Mouse (Mus musculus) monocyte, adult 2 months (primary cell): ENCODE measurements around the gene Cntn4.
"Not testable (repeated sequence)": the region's sequence is repeated elsewhere in the genome, so short reads cannot be mapped to it uniquely, and the experiment has no call there.

ENCODE experiments used
- DNase-seq, 2 experiments: peaks; one replicate each; pipeline ENCODE4 v3.0.0; 2022; ENCODE audit warnings: low spot score in 2 of 2, low read depth in 1 of 2

Cntn4 gene

DNA sequence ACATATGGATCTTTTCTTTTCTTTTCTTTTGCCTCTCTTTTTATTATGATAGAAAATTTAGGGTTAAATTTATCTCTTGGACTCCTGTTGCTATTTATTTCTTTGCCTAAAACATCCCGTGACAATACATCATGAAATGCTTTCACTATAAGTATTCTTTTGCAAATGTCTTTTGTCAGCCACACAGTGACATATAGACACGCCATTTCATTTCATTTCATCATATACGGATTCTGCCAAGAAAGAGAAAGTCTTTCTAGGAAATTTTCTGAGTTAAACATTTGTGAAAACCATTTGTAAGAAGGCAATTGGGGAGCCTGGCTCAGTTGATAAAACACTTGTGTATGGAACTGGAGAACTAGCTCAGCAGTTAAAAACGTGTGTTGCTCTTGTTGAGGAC lies 625.0 kb downstream of the Cntn4 start:
- no peak for DNase-seq

DNA sequence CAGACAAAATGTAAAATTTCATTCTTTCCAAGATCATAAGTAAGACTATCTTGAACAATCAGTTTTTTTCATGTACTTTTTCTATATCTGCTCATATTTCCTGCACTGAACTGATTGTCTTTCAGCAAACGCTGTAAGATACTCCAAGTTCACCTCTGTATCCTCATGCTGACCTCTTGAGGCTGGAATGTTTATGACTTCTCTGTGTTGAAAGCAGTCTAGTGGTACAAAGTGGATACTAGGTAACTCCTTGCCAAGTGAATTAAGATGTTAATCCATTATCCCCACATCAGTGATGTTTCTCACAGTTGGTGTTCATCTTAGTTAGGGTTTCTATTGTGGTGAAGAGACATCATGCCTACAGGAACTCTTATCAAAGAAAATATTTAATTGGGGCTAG lies 651.5 kb downstream of the Cntn4 start:
- no peak for DNase-seq

DNA sequence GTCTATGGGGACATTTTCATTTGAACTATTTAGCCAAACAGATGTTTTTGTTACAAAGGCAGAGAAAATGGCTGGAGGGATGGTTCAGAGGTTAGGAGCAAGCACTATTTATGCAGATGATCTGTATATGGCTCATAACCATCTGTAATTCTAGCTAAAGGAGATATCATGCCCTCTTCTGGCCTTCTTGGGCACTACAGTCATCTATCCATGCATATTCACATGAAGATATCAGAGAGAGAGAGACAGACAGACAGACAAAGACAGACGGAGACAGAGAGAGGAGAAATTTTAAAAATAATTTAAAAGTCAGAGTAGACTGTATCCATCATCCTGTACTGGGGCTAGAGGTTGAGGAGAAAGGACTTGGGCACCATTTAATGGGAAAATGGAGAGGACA lies 652.2 kb downstream of the Cntn4 start:
- DNase-seq = no peak

DNA sequence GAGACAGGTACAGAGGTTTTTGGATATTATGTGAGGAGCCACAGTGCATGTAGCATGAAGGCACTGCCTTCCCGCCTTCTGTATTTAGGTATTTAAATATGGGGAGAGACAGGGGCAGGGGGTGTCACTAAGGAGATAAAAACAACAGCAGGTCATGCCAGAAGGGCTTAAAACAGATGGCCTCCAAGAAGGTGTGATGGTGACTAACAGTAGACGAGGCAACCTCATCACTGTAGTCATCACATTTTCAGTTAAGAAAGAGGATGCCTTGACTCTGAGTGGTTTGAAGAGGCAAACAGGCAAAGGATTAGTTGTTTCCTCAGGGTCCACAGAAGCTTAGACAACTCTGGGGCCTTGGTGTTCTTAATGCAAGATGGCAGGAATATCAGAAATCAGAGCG lies 655.0 kb downstream of the Cntn4 start:
- DNase-seq = no peak

DNA sequence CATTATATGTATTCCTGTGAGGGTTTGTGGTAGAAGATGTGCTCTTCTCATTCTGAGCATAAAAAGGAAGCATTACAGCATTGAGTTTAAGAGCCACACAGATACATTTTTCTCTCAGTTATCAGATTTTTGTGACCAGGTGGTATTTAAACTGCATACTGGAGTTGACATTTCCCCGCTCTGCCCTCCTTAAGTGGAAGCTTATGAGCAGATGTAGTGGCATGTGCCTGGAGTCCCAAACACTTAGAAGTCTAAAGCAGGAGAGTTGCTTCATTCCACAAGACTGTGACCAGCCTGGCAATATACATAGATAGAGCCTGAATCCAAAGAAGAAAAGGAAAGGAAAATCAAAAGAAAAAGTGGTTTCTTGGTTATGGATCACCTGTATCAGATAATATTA lies 655.5 kb downstream of the Cntn4 start:
- no peak for DNase-seq

DNA sequence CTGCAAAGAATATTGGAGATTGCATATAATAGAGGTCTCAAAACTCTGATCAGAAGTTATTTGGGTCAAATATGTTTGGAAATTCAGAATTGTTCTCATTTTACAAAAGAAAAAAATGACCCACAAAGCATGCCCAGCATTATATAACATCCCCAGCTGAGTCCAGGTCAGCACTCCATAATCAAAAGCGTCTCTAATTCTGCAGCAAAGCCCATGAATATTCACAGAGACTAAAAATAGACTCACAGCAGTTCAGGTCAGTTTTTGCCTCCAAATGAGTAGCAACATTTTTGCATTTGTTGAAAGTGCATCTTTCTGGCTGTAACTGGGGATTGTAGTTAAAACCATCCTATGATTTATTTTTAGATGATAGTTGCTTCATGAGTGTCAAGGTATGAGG lies 657.6 kb downstream of the Cntn4 start:
- DNase-seq = no peak

DNA sequence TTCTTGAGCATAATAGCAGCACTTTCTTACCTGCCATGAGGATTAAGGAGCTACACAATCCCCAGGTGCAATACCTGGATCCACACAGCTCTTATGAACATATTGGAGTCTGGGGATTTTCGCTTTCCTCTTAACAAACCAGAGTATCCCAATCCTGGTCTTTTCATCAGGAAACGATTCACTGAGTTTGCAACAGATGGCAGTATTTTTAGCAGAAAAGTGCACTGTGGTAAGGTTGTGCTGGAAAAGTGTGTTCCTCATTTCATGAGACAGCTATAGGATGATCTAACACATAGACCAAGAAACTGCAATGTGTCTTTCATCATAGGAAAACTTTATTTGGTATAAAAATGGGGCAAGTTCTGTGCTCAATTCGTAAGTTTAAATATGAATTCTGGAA lies 659.3 kb downstream of the Cntn4 start:
- DNase-seq = no peak

DNA sequence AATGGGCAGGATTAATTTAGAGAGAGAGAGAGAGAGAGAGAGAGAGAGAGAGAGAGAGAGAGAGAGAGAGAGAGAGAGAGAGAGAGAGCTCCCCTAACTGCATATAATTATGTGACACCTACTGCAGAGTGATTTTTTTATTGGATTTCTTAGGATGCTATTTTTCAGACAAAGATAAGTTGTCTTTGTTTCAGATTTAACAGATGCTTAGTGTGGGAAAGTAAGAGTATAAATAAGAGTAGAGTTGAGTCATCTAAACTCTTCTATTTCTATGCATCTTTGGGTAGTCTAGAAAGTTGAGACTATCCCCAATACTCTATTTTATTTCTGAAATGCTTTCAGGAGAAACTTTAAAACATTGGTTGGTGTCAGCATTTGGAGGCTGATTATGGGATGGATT lies 660.4 kb downstream of the Cntn4 start:
- no peak for DNase-seq

DNA sequence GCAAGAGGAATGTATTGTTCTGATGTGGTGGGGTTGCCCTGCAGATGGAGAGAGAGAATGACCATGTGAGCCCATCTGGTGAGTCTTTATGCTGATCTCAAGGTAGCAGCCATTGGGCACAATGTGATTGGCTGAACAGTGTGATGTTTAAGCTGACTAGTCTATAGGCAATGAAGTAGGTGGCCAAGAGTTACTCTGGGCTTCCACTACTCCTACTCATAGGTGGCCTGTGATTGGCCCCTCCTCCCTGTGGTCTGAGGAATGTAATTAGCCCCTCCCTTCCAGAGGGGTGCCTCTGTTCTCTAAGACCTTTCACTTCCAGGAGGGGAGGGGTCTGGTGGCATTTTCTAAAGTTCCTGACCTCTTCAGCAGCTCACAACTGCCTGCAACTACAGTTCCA lies 663.7 kb downstream of the Cntn4 start:
- DNase-seq = no peak

DNA sequence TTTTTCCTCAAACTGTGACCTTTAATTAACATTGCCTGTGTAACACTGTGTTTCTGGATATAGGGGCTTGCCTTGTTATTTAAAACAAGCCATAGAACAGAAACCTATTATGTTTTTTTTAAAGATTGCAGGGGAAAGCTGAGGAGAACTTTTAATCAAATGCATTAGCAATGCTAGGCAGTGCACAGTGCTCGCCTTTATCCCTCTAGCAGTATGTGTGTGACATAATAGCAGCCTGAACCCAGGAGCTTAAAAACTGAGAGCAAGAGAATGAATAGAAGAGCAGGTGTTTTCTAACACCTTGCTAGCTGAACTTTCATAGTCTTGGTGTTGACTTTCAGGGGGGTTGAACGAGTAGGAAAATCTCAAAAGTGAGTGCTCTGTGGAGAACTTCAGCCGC lies 672.6 kb downstream of the Cntn4 start:
- DNase-seq = no peak

DNA sequence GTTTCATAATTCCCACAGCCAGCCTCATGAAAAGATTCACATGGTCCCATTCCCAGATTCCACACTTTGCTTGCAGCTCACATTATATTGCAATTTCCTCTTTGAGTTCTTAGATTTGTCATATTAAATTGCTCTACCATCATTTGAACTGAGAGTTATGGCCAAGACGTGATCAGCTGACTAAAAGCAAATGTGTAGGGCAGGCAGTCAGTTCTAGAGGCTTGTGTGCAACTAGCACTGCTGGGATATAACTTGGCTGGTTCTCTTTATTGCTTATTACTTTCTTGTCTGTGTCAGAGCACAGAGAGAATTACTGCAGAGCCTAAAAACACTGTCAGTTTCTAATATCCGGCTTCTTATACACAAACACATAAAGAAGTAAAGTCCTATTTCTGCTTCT lies 673.9 kb downstream of the Cntn4 start:
- no peak for DNase-seq

DNA sequence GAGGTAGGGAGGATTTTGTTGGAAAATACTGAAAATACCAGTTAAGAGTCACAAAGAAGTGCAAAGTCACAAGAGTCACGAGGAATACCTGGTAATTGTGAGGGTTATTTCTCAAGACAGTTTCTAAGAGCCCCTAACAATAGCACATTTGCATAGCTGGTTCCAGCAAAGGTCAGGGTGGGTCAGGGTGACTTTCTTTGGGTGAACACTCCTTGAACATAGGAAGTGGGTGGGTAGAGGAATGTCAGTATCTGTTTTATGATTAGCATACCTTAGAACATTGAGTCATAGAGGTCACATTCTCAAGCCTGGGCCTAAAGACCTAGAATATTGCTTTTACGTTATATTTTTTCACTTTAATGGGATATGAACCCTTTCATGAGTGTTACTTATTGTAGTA lies 681.3 kb downstream of the Cntn4 start:
- not testable (repeated sequence) for DNase-seq

DNA sequence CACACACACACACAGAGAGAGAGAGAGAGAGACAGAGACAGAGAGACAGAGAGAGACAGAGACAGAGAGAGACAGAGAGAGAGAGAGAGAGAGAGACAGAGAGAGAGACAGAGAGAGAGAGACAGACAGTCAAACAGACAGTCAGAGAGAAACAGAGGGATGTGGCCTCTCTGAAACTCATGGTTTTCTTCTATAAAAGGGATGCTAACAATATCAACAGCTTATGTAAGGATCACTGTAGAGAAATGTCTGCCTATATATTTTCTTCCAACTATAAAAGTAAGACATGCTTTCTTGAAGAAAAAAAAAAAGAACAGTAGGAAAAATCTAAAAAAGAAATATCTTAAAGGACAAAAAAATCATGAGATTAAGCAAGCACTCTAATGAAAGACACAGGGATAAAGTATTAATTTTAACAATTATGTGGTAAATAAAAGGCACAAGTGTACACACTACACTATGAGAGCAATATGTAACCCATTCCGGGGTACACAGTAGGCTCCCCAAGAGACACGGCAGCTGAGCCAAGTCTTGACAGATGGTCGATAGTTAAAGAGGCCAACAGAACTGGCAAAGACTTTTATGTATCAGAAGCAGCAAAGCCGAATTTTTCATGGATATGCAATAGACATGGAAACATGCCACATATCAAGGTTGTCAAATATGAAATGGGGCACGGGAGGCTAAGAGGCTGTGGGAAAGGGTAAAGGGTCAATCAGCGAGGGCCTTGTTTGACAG lies 704.0 kb downstream of the Cntn4 start:
- no peak for DNase-seq

DNA sequence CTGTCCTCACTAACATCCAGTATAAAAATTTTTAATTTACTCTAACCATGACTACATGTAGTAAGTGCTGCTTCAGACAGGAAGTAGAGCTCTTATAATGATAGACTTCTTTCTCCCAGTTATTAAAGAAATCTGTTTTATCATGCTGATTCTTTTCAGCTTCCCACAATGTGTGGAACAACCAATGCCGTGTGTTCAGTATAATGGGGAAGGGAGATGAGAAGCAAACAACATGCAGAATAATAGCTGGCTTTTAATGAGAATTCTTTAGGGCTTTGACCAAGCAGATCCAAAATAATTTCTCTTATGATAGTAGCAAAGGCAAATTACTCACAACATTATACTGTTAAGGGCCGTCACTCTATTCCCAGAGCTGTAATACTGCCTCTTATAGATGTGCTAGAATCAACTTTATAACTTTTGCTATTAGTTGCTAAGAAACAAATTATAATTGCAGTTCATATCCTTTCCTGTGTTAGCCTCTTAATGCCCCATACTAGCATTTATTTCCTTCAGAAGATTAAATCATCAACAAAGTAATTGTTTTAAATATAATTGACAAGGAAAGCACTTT lies 710.5 kb downstream of the Cntn4 start:
- no peak for DNase-seq

DNA sequence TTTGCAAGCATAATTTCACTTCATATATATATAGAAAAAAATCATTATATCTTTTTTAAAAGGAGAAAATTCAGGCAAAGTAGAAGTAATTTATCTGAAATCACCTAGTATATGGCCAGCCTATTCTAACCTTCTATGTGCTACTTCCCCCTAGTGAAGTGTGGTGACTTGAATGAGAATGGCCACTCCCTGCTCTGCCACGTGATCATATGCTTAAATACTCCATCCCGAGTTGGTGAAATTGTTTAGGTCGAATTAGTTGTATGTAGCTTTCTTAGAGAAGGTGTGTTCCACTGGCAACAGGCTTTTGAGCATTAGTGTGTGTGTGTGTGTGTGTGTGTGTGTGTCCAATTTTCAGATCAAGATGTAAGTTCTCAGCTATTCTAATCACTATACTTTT lies 730.6 kb downstream of the Cntn4 start:
- DNase-seq = no peak

DNA sequence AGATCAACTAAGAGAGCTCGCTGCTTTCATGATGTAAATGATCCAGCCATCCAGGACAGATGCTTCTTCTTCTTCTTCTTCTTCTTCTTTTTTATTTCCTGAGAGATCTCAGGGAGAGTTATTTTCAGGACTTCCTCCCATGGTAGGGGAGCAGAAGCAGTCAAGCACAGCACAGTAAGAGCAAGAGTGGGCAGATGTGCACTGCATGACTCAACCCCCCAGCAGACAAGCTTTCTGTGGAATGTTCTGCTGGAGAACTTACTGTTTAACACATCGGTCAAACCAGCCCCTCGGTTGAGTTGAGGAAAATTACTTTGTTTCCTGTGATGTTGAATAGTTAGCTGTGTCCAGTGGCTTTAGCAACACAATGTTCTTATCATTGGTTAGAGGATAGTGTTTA lies 731.2 kb downstream of the Cntn4 start:
- no peak for DNase-seq

DNA sequence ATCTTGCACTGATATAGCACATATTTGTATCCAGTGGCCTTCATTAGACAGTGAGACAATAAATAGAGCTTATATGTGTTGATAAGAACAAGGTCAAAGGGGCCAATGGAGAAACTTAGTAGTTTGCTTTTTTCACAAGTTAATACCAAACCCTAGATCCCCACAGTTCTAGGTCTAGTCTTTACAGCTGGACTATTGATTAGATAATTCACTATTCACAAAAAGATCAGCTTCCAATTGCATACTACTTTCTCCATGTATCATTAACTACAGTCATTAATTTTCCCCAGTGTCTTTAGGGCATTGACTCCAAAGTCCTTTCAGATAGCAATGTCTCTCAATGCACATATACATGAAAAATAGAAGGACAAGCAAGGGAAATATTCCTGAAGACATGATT lies 745.5 kb downstream of the Cntn4 start:
- no peak for DNase-seq

DNA sequence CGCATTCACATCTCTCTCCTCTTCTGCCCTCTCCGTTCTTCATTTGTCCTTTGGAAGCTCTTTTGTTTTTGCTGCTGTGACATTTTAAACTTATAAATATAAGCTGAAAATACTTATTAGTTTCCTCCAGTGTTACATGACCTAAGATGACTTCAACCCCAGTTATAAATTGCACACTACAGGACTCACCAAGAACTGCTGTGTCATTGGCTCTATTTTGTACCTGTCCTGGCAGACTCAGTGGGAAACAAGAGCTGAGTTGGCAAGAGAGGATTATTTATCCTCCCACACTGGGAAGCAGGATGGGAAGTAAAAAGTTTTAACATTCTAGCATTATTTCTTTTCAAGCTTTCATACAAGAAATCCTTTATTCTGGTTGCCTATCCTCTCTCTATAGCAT lies 746.0 kb downstream of the Cntn4 start:
- no peak for DNase-seq

DNA sequence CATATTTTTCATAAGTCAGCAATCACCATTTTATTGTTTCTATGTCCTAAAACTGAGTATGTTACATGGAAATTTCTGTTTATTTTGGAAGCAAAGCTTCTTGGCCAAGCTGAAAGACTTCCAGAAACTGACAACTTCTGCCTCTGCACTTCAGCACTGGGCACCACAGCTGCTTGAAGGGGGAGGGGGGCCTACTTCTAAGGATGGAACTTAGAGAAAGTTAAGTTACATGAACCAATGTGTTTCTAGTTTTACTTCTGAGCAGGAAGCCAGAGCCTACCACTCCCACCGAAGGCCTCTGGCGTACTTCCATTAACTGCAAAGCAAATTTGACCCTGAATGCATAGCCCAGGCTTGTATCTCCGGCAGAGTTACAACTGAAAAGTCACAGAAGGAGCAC lies 749.2 kb downstream of the Cntn4 start:
- no peak for DNase-seq

DNA sequence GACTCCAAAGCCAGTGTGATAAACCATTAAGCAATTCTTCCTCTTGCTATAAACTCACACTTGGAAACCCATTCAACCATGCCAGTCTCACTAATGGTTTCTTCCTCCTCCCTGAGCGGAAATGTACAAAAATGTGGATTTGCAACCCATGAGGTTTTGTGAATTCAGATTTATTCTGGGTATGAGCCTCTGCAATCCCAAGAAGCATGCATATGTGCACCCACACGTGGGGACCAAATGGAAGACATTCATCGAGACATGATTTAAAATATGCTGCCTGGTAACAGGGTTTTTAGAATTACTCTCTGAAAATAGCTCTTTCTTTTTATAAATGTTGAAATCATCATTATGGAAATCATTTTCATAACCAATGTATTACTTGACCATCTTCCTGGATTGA lies 754.0 kb downstream of the Cntn4 start:
- no peak for DNase-seq

DNA sequence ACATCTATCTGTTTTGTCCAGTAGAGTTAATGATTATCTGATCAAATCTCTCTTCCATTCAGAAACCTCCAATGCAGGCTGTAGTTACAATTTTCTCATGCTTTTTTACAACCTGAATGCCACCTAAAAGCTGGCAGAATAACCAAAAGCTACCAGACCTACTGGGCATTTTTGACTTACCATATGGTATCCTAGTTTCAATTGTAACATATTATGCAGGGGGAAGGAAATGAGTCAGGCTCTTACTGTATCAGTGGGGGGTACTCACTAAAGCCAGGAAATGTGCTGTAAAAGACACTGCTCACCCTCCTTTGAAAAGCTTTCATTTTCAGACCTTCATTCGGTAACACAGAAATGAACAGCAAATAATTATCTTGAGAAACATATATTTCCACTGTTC lies 763.3 kb downstream of the Cntn4 start:
- DNase-seq = no peak

DNA sequence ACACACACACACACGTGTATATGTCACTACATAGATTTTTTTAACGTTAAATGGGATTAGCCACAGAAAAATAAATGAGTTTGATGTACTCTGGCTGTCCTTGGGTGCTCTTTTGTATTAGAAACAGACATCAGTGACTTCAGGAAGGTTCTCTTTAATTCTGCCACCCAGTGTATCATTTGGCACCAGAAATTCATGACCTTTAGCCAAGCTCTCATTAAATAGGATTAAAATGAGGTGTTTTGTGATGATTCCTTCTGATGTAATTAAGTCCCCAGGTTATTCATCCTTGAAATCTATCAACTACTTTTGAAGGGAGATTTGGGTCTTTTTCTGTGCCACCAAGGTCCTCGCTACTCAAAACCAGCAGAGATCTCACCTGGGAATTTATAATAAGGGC lies 763.8 kb downstream of the Cntn4 start:
- no peak for DNase-seq

DNA sequence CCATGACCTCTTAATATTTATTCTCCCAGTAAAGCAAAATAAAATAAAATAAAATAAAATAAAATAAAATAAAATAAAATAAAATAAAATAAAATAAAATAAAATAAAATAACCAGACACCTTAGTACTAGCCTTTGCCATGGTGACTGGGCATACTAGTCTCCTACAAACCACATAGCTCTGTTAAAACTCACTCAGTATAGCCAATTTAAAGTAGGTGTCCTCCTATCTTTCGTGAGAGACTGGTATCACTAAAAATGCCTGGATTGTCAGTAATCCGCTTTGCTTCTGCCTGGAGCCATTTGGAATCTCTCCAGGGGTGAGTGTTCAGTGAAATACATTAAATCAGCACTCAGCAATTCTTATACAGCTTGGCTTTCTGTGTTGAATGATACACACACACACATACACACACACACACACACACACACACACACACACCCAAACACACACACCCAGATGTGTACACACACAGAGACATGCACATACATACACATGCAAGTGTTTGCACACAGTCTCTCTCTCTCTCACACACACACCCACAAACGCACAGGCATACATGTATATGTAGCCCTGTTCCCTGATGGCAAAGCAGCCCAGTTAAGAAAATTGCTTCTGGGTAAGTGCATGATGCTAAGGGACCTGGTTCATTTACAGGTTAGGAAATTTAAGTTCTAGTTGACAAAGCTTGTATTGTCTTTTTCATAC lies 776.8 kb downstream of the Cntn4 start:
- no peak for DNase-seq
